Mouse (Mus musculus) Muller cell, postnatal 12 days (primary cell): ENCODE measurements around the gene Serpina3c.
"Not testable (repeated sequence)": the region's sequence is repeated elsewhere in the genome, so short reads cannot be mapped to it uniquely, and the experiment has no call there.

ENCODE experiments used
- DNase-seq: peaks from one replicate; pipeline ENCODE4 v3.0.0-alpha.2; 2015; ENCODE audit errors: inconsistent ontology term

Serpina3c gene

DNA sequence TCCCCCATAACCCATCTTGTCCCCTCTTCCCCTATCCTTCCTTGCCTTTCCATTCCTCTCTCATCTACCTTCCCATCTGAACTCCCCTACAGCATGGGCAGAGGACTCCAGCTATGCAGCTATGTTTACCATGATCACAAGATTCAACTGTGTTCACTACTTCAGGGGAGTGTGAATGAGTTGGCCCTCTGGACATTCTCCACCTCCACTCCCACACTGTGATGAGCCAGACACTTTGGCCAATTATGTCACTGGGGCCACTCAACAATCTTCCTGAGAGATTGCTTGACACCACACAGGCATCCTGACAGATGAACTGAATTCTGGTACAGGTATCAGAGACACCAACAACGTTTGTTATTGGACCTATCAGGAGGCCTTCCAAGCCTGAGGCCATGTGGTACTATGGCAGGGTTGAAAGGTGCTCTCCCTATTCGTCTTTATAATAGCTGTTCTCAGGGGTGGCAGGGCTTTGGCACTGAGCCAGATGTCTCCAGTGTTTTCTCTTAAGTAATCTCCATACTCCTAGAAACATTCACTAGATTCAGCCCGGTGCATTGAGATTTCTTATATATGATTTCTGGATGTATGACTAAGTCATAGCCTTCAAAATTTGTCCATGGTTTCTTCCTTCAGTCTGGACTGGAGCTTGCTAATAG lies 38.6 kb downstream of the Serpina3c start:
- no peak for DNase-seq

DNA sequence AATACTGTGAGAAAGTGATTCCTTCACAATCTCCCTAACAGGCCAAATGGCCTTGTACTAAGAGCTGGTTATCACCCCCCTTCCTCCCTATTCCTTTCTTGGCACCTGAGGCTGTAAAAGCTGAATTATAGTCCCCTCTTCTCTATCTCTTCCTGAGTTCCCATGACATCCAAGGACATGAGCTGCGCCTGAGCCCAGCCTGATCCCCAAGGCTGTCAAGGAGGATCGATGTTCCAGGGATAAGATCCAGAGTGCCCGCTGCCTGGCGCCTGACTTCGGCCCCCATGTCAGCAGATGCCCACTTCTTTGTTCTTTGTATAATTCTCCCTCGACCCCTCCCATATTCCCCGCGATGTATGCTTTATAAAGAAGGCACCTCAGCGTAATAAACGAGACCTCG lies 41.3 kb downstream of the Serpina3c start, which contains the start of gene Serpina3a:
Gene Serpina3a (plus strand): TSS at position 392 of the 400 bp plus-strand sequence.
- DNase-seq, result not testable (repeated sequence)

DNA sequence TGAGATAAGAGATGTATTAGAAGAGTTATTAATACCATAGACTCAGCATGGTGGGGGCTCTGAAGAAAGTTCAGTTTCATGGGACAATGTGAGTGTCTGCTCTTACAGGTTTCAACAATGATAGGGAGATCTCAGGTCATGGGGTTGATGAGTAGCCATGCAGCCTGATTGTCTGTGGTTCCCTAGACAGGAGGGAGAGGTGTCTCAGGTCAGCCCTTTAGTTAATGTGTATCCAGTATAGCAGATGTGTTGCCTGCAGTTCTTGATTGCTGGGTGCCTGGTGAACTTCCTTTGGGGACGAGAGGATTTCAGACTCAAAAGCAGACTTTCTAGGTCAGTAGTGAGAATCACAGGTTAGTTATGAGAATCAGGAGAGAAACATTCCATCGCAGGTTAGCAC lies 45.2 kb downstream of the Serpina3c start:
- no peak for DNase-seq

DNA sequence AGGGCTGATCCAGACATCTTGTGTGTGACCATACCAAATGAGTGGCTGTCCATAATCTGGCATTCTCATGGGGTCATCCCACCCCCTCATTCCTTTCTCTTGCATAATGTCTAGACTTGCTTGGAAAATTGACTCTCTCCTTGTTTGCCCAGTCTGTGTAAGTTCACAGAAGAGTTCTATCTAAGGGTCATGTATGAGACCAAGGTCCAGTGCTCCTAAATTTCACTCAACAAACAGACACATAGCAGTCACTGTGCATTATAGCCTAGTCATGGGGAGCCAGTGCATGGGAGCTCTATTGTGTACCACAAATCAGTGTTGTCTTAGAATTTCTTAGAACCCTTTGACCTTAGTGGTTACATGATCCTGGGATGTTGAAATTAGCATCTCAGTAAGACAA lies 46.8 kb downstream of the Serpina3c start:
- peak; percentile 20 for DNase-seq

DNA sequence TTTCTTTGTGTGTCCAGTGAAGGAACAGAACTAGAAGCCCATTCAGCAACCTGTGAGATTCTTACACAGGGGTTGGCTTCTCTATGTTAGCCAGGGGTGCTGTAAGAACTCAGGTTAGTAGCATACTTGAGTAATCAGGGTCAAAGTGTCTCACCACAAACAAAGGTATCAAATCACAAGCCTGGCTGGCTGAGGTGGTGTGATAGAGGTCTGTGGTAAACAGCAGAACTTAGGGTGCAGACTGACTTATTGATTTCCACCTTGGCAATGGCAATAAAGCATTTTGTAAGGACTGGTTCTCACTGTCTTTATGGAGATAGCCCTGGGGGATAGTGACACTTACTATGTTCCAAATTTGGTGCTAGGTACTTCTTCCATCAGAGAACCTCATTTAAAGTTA lies 47.8 kb downstream of the Serpina3c start:
- DNase-seq, result no peak

DNA sequence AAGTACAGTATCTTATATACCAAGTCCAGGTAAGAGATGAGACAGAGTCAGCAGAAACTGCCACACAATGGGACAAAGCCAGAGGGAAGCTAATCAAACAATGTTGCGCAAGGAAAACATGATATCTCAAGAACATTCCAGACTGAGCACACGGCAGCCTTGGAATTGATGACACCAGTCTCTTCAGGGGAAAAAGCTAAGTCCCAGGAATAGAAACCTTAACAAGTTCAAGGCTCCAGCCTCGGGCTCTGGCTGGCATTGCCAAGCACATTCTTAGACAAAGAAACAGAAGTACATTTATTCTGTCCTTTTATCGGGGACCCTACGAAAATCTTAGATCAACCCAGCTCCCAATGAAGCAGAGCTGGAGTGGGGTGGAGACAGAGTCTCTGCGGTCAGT lies 52.9 kb downstream of the Serpina3c start, which contains the start of gene Serpina5:
Gene Serpina5 (plus strand): TSS at position 346 of the 400 bp plus-strand sequence.
- DNase-seq, result no peak
